Mouse (Mus musculus): Measurements from ENCODE around the gene Dpm2.

Dpm2 gene

GRCm38 (mm10) chr2:32547380-32547779 is 23.3 kb upstream of the Dpm2 start:
- no peak for DNase-seq

- no peak for DNase-seq
Measured at GRCm38 (mm10) chr2:32547964-32548739, 22.5 kb upstream of the Dpm2 start.

- no peak for DNase-seq
Measured at GRCm38 (mm10) chr2:32549171-32549570, 21.5 kb upstream of the Dpm2 start.

- DNase-seq = no peak
Measured at GRCm38 (mm10) chr2:32549764-32550163, 20.9 kb upstream of the Dpm2 start.

GRCm38 (mm10) chr2:32551236-32551635 is 19.4 kb upstream of the Dpm2 start:
- DNase-seq = no peak

GRCm38 (mm10) chr2:32553592-32554148 is 17.0 kb upstream of the Dpm2 start:
- DNase-seq = peak; percentile 32 to 33

- no peak for DNase-seq
Measured at GRCm38 (mm10) chr2:32555484-32555883, 15.2 kb upstream of the Dpm2 start.

GRCm38 (mm10) chr2:32556019-32556418 is 14.6 kb upstream of the Dpm2 start:
- no peak for DNase-seq

GRCm38 (mm10) chr2:32559570-32559969 is 11.1 kb upstream of the Dpm2 start:
- no peak for DNase-seq

- DNase-seq = peak; percentile 73 to 74
Measured at GRCm38 (mm10) chr2:32566536-32567063, 4.1 kb upstream of the Dpm2 start.

GRCm38 (mm10) chr2:32568149-32568548 is 2.5 kb upstream of the Dpm2 start:
- no peak for DNase-seq

- no peak for DNase-seq
Measured at GRCm38 (mm10) chr2:32568941-32569340, 1.7 kb upstream of the Dpm2 start.

GRCm38 (mm10) chr2:32572196-32572595 is 1.5 kb downstream of the Dpm2 start:
- no peak for DNase-seq

- DNase-seq = no peak
Measured at GRCm38 (mm10) chr2:32574497-32574896, 3.8 kb downstream of the Dpm2 start, which contains the start of gene Pip5kl1. TSS of gene Pip5kl1 (plus strand) at chr2:32574797.

GRCm38 (mm10) chr2:32574901-32575585 is 4.4 kb downstream of the Dpm2 start:
- peak; percentile 75 to 81 for DNase-seq

- DNase-seq = peak; percentile 48 to 49
Measured at GRCm38 (mm10) chr2:32575586-32576160, 5.0 kb downstream of the Dpm2 start, which contains the start of gene 9430097D07Rik. TSS of gene 9430097D07Rik (minus strand) at chr2:32575684.

- no peak for DNase-seq
Measured at GRCm38 (mm10) chr2:32576532-32576931, 5.9 kb downstream of the Dpm2 start.

- DNase-seq = peak in 1 of 2 experiments; percentile 25
Measured at GRCm38 (mm10) chr2:32578146-32579046, 7.7 kb downstream of the Dpm2 start.

- peak in 1 of 2 experiments; percentile 47 for DNase-seq
Measured at GRCm38 (mm10) chr2:32581450-32582095, 10.9 kb downstream of the Dpm2 start.

GRCm38 (mm10) chr2:32582830-32583799 is 12.5 kb downstream of the Dpm2 start:
- DNase-seq = peak; percentile 83 to 87

Data from B cell, adult 2 months (primary cell).